Mouse (Mus musculus) forebrain, embryonic 11.5 days (tissue): ENCODE measurements around the gene Ccdc92b. TPM values are rescaled to one million over a fixed set of nuclear protein-coding genes. Genes with fewer than 3 reads are reported as not detected.
A peak's percentile ranks its signal among the peaks of the same experiment; 100 is the strongest.

Experiments used
- ATAC-seq: fragments of 200-750 bp; cut with Nextera tagmentation; replicated peaks from 2 replicates; pipeline ENCODE4 v1.8.0; 2017; ENCODE audit warnings: moderate TSS enrichment; ENCODE audit not compliant: low FRiP score
- DNase-seq: peaks from one replicate; pipeline ENCODE4 v3.0.0-alpha.2; 2017; ENCODE audit warnings: low spot score
- H3K27ac ChIP-seq: fragments of 300-500 bp; sonication (generic); 2 replicates; pipeline ENCODE4 v1.5.1; 2014; ENCODE audit warnings: low read depth, low read length
- H3K27me3 ChIP-seq: fragments of 300-500 bp; sonication (generic); 2 replicates; pipeline ENCODE4 v1.6.1; 2014; ENCODE audit warnings: mild to moderate bottlenecking, low read length, mixed read lengths; ENCODE audit not compliant: control insufficient read depth, insufficient read depth
- H3K36me3 ChIP-seq: fragments of 300-500 bp; sonication (generic); 2 replicates; pipeline ENCODE4 v1.6.1; 2014; ENCODE audit warnings: mild to moderate bottlenecking, low read length, moderate library complexity, mixed read lengths; ENCODE audit not compliant: control insufficient read depth, insufficient read depth
- H3K4me1 ChIP-seq: fragments of 300-500 bp; sonication (generic); replicated peaks from 2 replicates; pipeline ENCODE4 v1.6.1; 2014; ENCODE audit warnings: low read length, mixed read lengths; ENCODE audit not compliant: control insufficient read depth, insufficient read depth
- H3K4me2 ChIP-seq: fragments of 300-500 bp; sonication (generic); 2 replicates; pipeline ENCODE4 v1.6.1; 2014; ENCODE audit warnings: low read depth, mild to moderate bottlenecking, low read length, moderate library complexity, mixed read lengths; ENCODE audit not compliant: severe bottlenecking
- H3K4me3 ChIP-seq: fragments of 300-500 bp; sonication (generic); 2 replicates; pipeline ENCODE4 v1.5.1; 2014; ENCODE audit warnings: low read depth, low read length
- H3K9ac ChIP-seq: fragments of 300-500 bp; sonication (generic); 2 replicates; pipeline ENCODE4 v1.6.1; 2014; ENCODE audit warnings: low read length
- H3K9me3 ChIP-seq: fragments of 300-500 bp; sonication (generic); 2 replicates; pipeline ENCODE4 v1.6.1; 2016; ENCODE audit warnings: low read length, mixed read lengths; ENCODE audit not compliant: control insufficient read depth
- WGBS: fragments of 180-500 bp; shearing (Covaris S2); extraction: QIAGEN DNeasy Blood & Tissue Kit; methylation state at CpG from one replicate; pipeline ENCODE4 v1.1.7; 2014; 5-methylcytosine and 5-hydroxymethylcytosine counted together
- polyA plus RNA-seq: library from polyadenylated mRNA; unstranded; fragments of >200 nt; fragmentation: Nextera tagmentation; extraction: Ambion mirVana; gene quantifications from 2 replicates; pipeline ENCODE4 v1.2.1, GENCODE M21; 2014

Gene Ccdc92b
- polyA plus RNA-seq, 1 experiment from 2014 or later = 2.0 TPM

DNA sequence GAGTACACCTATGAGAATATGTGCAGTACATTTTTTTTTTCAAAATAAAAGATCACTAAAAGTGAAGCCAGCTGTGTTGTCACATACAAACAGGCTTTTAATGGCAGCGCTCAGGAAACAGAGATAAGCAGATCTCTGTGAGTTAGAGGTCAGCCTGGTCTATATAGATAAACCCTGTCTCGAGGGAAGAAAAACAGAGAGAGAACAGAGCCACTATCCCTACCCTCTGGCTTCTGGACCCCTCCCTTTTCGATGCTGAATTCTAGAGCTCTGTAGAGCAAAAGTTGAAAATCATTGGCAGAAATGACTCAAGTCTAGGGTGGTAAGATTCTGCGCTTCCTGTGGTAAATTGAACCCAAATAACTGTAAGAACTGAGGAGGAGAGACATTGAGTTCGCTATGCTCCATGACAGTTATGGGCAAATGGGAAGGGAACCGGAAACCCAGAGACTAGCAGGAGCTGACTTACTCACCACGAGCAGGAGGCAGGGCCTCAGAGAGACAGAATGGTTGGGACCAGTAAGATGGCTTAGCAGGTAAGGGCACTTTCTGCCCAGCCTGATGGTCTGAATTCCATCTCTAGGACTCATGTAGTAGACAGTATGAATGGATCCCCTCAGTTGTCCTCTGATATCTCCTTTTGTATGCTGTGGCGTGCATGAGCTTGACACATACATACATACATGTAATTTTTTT lies 2.7 kb downstream of the Ccdc92b start:
- DNase-seq (no peak), ATAC-seq (no peak)
- 82% methylated on average over 8 of the region's 8 CpGs for WGBS
- H3K9me3 ChIP-seq = no peaks in the 10 kb centered on the region
- 0 out of 2 replicates have a peak, but pooled peaks cover 2% of the 10 kb centered on the region for H3K4me1 ChIP-seq
- no peak overlapping the region for H3K4me3 ChIP-seq
- H3K27ac ChIP-seq = no peak overlapping the region
- no peaks in the 10 kb centered on the region for H3K36me3 ChIP-seq
- H3K27me3 ChIP-seq = peaks cover 12% of the 10 kb centered on the region
- H3K9ac ChIP-seq = no peak overlapping the region
- H3K4me2 ChIP-seq = no peak overlapping the region

DNA sequence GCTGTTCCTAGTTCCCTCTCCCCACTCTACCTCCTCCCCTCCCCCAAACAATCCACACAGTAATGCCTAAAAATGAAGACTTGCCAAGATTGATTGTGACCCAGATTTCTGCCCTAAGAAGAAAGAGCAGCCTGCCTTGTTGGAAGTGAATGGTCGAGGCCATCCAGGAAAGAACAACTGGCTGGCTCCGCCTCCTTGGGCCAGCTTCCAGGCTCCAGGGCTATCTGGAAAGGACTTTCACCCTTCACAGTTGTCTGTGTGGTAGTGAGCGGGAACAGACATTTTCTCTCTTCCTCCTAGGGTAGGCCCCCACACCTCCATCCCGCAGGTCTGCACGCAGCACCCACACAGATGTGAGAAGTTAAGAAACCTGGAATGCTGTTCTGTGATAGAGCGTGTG lies 4.3 kb downstream of the Ccdc92b start:
- no peak overlapping the region for H3K4me2 ChIP-seq
- no peak for DNase-seq
- 87% methylated on average over 6 of the region's 6 CpGs for WGBS

GRCm38 (mm10) chr11:74625333-74625732 lies 5.9 kb downstream of the Ccdc92b start:
- Histone ChIP-seq H3K27ac (no peak overlapping the region), H3K9me3 (no peaks in the 10 kb centered on the region), H3K4me1 (no peaks in the 10 kb centered on the region), H3K27me3 (peaks cover 4% of the 10 kb centered on the region), H3K36me3 (no peaks in the 10 kb centered on the region), H3K9ac (no peak overlapping the region), H3K4me3 (no peak overlapping the region), H3K4me2 (no peak overlapping the region)
- ATAC-seq (no peak), DNase-seq (no peak)

More for the DNA sequence above, 4.3 kb downstream of the Ccdc92b start:
- Histone ChIP-seq H3K4me3 (no peak overlapping the region), H3K36me3 (no peaks in the 10 kb centered on the region), H3K9ac (no peak overlapping the region), H3K4me1 (0 out of 2 replicates have a peak, but pooled peaks cover 2% of the 10 kb centered on the region), H3K9me3 (no peaks in the 10 kb centered on the region), H3K27ac (no peak overlapping the region), H3K27me3 (peaks cover 12% of the 10 kb centered on the region)
- no peak for ATAC-seq

DNA sequence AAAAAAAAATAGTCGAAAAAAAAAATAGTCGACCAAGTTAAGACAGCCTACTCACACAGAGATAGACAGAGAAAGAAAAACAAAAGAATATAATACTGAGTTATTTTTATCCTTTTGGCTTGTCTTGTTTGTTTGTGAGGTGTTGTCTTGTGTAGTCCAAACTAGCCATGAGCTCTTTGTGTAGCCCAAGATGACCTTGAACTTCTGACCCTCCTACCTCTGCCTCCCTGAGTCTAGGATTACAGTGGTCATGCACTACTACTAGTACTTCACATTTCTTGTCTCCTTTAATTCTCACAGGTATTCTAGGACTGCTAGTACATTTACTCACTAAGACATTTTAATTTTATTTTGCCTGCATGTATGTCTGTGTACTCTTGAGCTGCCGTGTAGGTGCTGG lies 8.1 kb downstream of the Ccdc92b start:
- H3K27ac ChIP-seq = no peak overlapping the region
- no peaks in the 10 kb centered on the region for H3K4me1 ChIP-seq
- DNase-seq (no peak), ATAC-seq (no peak)
- no peak overlapping the region for H3K9ac ChIP-seq
- H3K4me3 ChIP-seq = no peak overlapping the region
- H3K4me2 ChIP-seq = no peak overlapping the region
- no peaks in the 10 kb centered on the region for H3K27me3 ChIP-seq
- no peaks in the 10 kb centered on the region for H3K36me3 ChIP-seq
- WGBS = 94% methylated on average over 3 of the region's 3 CpGs
- no peaks in the 10 kb centered on the region for H3K9me3 ChIP-seq

- no peaks in the 10 kb centered on the region for H3K4me1 ChIP-seq
- ATAC-seq (no peak), DNase-seq (no peak)
- H3K27me3 ChIP-seq = no peaks in the 10 kb centered on the region
- no peaks in the 10 kb centered on the region for H3K9me3 ChIP-seq
- 72% methylated on average over 7 of the region's 7 CpGs for WGBS
- no peaks in the 10 kb centered on the region for H3K36me3 ChIP-seq
- no peak overlapping the region for H3K4me3 ChIP-seq
- H3K9ac ChIP-seq = no peak overlapping the region
- H3K27ac ChIP-seq = no peak overlapping the region
- H3K4me2 ChIP-seq = no peak overlapping the region
These were observed 12.7 kb downstream of the Ccdc92b start for GRCm38 (mm10) chr11:74631880-74632789.

- H3K4me2 ChIP-seq = no peak overlapping the region
- peak; percentile 43; the same call in 1 of the 2 replicates for ATAC-seq
- H3K9me3 ChIP-seq = no peaks in the 10 kb centered on the region
- 0 out of 2 replicates have a peak, but pooled peaks cover 2% of the 10 kb centered on the region for H3K27me3 ChIP-seq
- peaks cover 4% of the 10 kb centered on the region; the same call in 1 of the 2 replicates for H3K4me1 ChIP-seq
- no peak overlapping the region for H3K9ac ChIP-seq
- DNase-seq = peak; percentile 80
- WGBS = 65% methylated on average over 5 of the region's 5 CpGs
- H3K4me3 ChIP-seq = no peak overlapping the region
- H3K27ac ChIP-seq = no peak overlapping the region
- no peaks in the 10 kb centered on the region for H3K36me3 ChIP-seq
These were observed 15.3 kb downstream of the Ccdc92b start for GRCm38 (mm10) chr11:74634490-74635275.

DNA sequence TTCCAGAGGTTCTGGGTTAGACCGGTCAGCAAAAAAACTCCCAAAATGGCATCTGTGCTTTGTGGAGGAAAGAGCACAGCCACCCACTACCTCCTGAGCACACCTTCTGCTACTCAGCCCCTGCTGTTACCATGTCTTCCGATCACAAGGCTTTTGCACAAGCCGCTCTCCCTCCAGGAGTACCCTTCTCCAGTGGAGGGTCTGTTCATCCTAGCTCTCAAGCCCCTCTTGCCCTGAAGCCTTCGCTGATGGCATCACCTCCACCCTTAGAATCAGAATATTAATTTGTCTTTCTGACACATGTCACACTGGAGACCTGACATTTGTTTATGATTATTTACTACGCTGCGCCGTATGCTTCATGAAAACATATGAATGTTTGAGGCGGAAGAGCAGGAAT lies 18.1 kb downstream of the Ccdc92b start:
- Histone ChIP-seq H3K4me1 (peaks cover 4% of the 10 kb centered on the region; the same call in 1 of the 2 replicates), H3K9me3 (no peaks in the 10 kb centered on the region), H3K36me3 (no peaks in the 10 kb centered on the region), H3K27ac (no peak overlapping the region), H3K4me3 (peak overlapping the region; percentile 62), H3K9ac (peak overlapping the region; percentile 87), H3K27me3 (0 out of 2 replicates have a peak, but pooled peaks cover 2% of the 10 kb centered on the region), H3K4me2 (peak overlapping the region; percentile 97)
- 20% methylated on average over 8 of the region's 8 CpGs for WGBS
- DNase-seq = no peak
- no peak for ATAC-seq
